Mouse (Mus musculus) MEL (cell line): ENCODE results near the gene Eef1akmt2. TPM values are rescaled to one million over a fixed set of nuclear protein-coding genes. Genes with fewer than 3 reads are reported as not detected.

ENCODE experiments used
- DNase-seq: peaks from one replicate; pipeline ENCODE4 v3.0.0; 2011; ENCODE audit warnings: low read depth, low spot score
- H3K27ac ChIP-seq: 2 replicates; pipeline ENCODE4 v1.5.1; 2012; ENCODE audit warnings: low read depth, mild to moderate bottlenecking, control low read depth, low read length, moderate library complexity; ENCODE audit not compliant: control insufficient read depth
- H3K27me3 ChIP-seq, 2 experiments: fragments of 150-350 bp in 1 of 2; sonication (generic) in 1 of 2; 2 replicates each; pipeline ENCODE4 v1.6.1; 2012; ENCODE audit warnings: low read length in 2 of 2, mild to moderate bottlenecking in 2 of 2, improper control_type of control experiment in 1 of 2, moderate library complexity in 1 of 2; ENCODE audit not compliant: insufficient read depth in 2 of 2, control insufficient read depth in 1 of 2
- H3K36me3 ChIP-seq, 2 experiments: 2 replicates each; pipeline ENCODE4 v1.6.1; 2012 to 2014; ENCODE audit warnings: low read length in 2 of 2, improper control_type of control experiment in 1 of 2, inconsistent platforms in 1 of 2, mild to moderate bottlenecking in 1 of 2; ENCODE audit not compliant: insufficient read depth in 2 of 2, control insufficient read depth in 1 of 2
- H3K4me1 ChIP-seq, 2 experiments: fragments of 150-350 bp in 1 of 2; sonication (generic) in 1 of 2; 2 replicates each; pipeline ENCODE4 v1.6.1; 2012; ENCODE audit warnings: low read length in 2 of 2, improper control_type of control experiment in 1 of 2, mild to moderate bottlenecking in 1 of 2; ENCODE audit not compliant: insufficient read depth in 2 of 2, control insufficient read depth in 1 of 2
- H3K4me3 ChIP-seq, 2 experiments: fragments of 150-350 bp in 1 of 2; sonication (generic) in 1 of 2; 2 replicates each; pipeline ENCODE4 v1.5.1; 2012; ENCODE audit warnings: low read depth in 2 of 2, low read length in 2 of 2, mild to moderate bottlenecking in 2 of 2, moderate library complexity in 2 of 2, control low read depth in 1 of 2, improper control_type of control experiment in 1 of 2; ENCODE audit not compliant: control insufficient read depth in 1 of 2, insufficient read depth in 1 of 2
- H3K79me2 ChIP-seq: 2 replicates; pipeline ENCODE4 v1.6.1; 2012; ENCODE audit warnings: mild to moderate bottlenecking, low read length, moderate library complexity; ENCODE audit not compliant: control insufficient read depth, poor library complexity, insufficient read depth
- H3K9ac ChIP-seq: 2 replicates; pipeline ENCODE4 v1.6.1; 2012; ENCODE audit warnings: low read depth, mild to moderate bottlenecking, control low read depth, low read length, moderate library complexity; ENCODE audit not compliant: control insufficient read depth, poor library complexity, severe bottlenecking
- H3K9me3 ChIP-seq: fragments of 150-350 bp; sonication (generic); replicated peaks from 2 replicates; pipeline ENCODE4 v1.6.1; 2012; ENCODE audit warnings: mild to moderate bottlenecking, low read length, improper control_type of control experiment, moderate library complexity; ENCODE audit not compliant: insufficient read depth
- BHLHE40 ChIP-seq: IDR thresholded peaks from 2 replicates; pipeline ENCODE4 v1.6.1; 2012; ENCODE audit warnings: low read depth, mild to moderate bottlenecking, inconsistent platforms, low read length, improper control_type of control experiment, borderline replicate concordance
- CHD2 ChIP-seq: IDR thresholded peaks from 2 replicates; pipeline ENCODE4 v1.6.1; 2011; ENCODE audit warnings: low read length, improper control_type of control experiment
- CTCF ChIP-seq, 3 experiments: IDR thresholded peaks in 2 of 3; conservative IDR thresholded peaks in 1 of 3; 2 replicates each; pipeline ENCODE4 v1.5.1; 2011 to 2012; ENCODE audit warnings: low read length in 3 of 3, low read depth in 2 of 3, mild to moderate bottlenecking in 2 of 3, improper control_type of control experiment in 1 of 3, inconsistent platforms in 1 of 3, mixed read lengths in 1 of 3, moderate library complexity in 1 of 3; ENCODE audit not compliant: control insufficient read depth in 1 of 3, insufficient read depth in 1 of 3, poor library complexity in 1 of 3, severe bottlenecking in 1 of 3
- ELF1 ChIP-seq: IDR thresholded peaks from 2 replicates; pipeline ENCODE4 v1.6.1; 2014; ENCODE audit warnings: low read depth, mild to moderate bottlenecking, inconsistent platforms, low read length, improper control_type of control experiment, moderate library complexity
- EP300 ChIP-seq, 2 experiments: IDR thresholded peaks; 2 replicates each; pipeline ENCODE4 v1.6.1; 2011; ENCODE audit warnings: improper control_type of control experiment in 2 of 2, low read length in 2 of 2, low read depth in 1 of 2, mild to moderate bottlenecking in 1 of 2
- ETS1 ChIP-seq: IDR thresholded peaks from 2 replicates; pipeline ENCODE4 v1.6.1; 2012; ENCODE audit warnings: low read depth, mild to moderate bottlenecking, inconsistent platforms, low read length, improper control_type of control experiment, moderate library complexity
- GABPA ChIP-seq: IDR thresholded peaks from 2 replicates; pipeline ENCODE4 v1.6.1; 2012; ENCODE audit warnings: low read depth, mild to moderate bottlenecking, inconsistent platforms, low read length, improper control_type of control experiment, moderate library complexity
- GATA1 ChIP-seq: IDR thresholded peaks from 2 replicates; pipeline ENCODE4 v1.6.1; 2011; ENCODE audit warnings: low read depth, low read length, improper control_type of control experiment
- MAFK ChIP-seq: IDR thresholded peaks from 2 replicates; pipeline ENCODE4 v1.6.1; 2011; ENCODE audit warnings: low read depth, mild to moderate bottlenecking, low read length, improper control_type of control experiment, borderline replicate concordance
- MAX ChIP-seq: IDR thresholded peaks from 2 replicates; pipeline ENCODE4 v1.6.1; 2011; ENCODE audit warnings: low read length, improper control_type of control experiment
- MXI1 ChIP-seq: IDR thresholded peaks from 2 replicates; pipeline ENCODE4 v1.6.1; 2011; ENCODE audit warnings: mild to moderate bottlenecking, low read depth, low read length, improper control_type of control experiment
- MYC ChIP-seq: IDR thresholded peaks from 2 replicates; pipeline ENCODE4 v1.6.1; 2011; ENCODE audit warnings: low read depth, mild to moderate bottlenecking, low read length, improper control_type of control experiment, moderate library complexity
- NELFE ChIP-seq: IDR thresholded peaks from 2 replicates; pipeline ENCODE4 v1.6.1; 2011; ENCODE audit warnings: low read depth, low read length, improper control_type of control experiment
- POLR2A ChIP-seq, 2 experiments: IDR thresholded peaks; 2 replicates each; pipeline ENCODE4 v1.6.1; 2011 to 2012; ENCODE audit warnings: low read length in 2 of 2, mild to moderate bottlenecking in 2 of 2, control low read depth in 1 of 2, improper control_type of control experiment in 1 of 2, low read depth in 1 of 2, moderate library complexity in 1 of 2; ENCODE audit not compliant: control insufficient read depth in 1 of 2, insufficient read depth in 1 of 2, poor library complexity in 1 of 2
- RCOR1 ChIP-seq: IDR thresholded peaks from 2 replicates; pipeline ENCODE4 v1.6.1; 2012; ENCODE audit warnings: low read depth, mild to moderate bottlenecking, inconsistent platforms, low read length, improper control_type of control experiment
- SIN3A ChIP-seq: IDR thresholded peaks from 2 replicates; pipeline ENCODE4 v1.6.1; 2012; ENCODE audit warnings: low read length, improper control_type of control experiment, inconsistent platforms
- TAL1 ChIP-seq: IDR thresholded peaks from 2 replicates; pipeline ENCODE4 v1.6.1; 2012; ENCODE audit warnings: mild to moderate bottlenecking, inconsistent platforms, low read length, moderate library complexity, mixed read lengths
- TCF12 ChIP-seq: IDR thresholded peaks from 2 replicates; pipeline ENCODE4 v1.6.1; 2014; ENCODE audit warnings: low read depth, mild to moderate bottlenecking, inconsistent platforms, low read length, improper control_type of control experiment, moderate library complexity
- USF1 ChIP-seq: IDR thresholded peaks from 2 replicates; pipeline ENCODE4 v1.6.1; 2014; ENCODE audit warnings: low read depth, mild to moderate bottlenecking, inconsistent platforms, low read length, improper control_type of control experiment, moderate library complexity
- ZC3H11A ChIP-seq: IDR thresholded peaks from 2 replicates; pipeline ENCODE4 v1.6.1; 2012; ENCODE audit warnings: low read depth, mild to moderate bottlenecking, inconsistent platforms, low read length, improper control_type of control experiment
- ZKSCAN1 ChIP-seq: IDR thresholded peaks from 2 replicates; pipeline ENCODE4 v1.6.1; 2012; ENCODE audit warnings: low read depth, mild to moderate bottlenecking, inconsistent platforms, low read length, improper control_type of control experiment, moderate library complexity
- ZMIZ1 ChIP-seq: IDR thresholded peaks from 2 replicates; pipeline ENCODE4 v1.6.1; 2012; ENCODE audit warnings: low read depth, mild to moderate bottlenecking, inconsistent platforms, low read length, improper control_type of control experiment, moderate library complexity
- polyA plus RNA-seq, 2 experiments: library from polyadenylated mRNA; stranded (reverse) in 1 of 2; unstranded in 1 of 2; fragments of >175 nt in 1 of 2; fragments of >200 nt in 1 of 2; gene quantifications; 2 replicates each; pipeline versions ENCODE4 v1.2.1 to v1.2.4; 2012; ENCODE audit warnings: low replicate concordance in 2 of 2, low read depth in 1 of 2; ENCODE audit not compliant: insufficient read length in 2 of 2, insufficient read depth in 1 of 2, missing spikeins in 1 of 2
- total RNA-seq: library from RNA; depleted of rRNA; stranded (reverse); fragments of 300-350 nt; gene quantifications from 2 replicates; pipeline ENCODE4 v1.2.3, GENCODE M21; 2012

Eef1akmt2 gene
- total and polyA plus RNA-seq, 3 experiments = 26.9 to 330 (median 27.0) TPM

DNA sequence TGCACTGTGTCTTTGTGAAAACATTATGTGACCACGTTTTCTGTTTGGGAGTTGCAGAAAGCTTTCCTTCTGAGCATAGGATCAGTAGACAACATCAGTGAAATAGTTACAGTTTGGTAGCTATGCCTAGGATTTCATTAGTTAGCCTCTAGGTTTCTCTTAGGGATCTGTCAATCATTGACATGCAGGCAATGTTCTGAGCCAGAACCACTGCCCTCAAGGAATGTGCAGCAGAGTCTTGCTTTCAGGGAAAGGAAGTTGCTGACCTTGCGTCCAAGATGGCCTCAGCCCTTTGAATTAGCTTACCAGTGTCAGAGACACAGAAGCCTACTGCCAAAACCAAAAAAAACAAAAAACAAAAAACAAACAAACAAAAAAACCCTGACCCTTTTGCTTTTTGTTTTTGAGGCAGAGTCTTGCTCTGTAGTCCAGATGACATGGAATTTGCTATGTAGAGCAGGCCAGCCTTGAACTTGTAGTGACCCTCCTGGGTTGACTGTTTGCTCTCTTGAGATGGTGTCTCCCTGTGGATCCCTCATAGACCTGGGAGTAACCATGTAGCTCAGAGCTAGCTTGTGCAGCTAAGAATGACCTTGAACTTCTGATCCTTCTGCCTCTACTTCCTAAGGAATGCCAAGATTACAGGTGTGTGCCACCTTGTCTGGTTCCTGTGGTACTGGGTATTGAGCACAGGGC is 23.1 kb upstream of the Eef1akmt2 start:
- no peak overlapping the region for H3K27ac ChIP-seq
- no peak for DNase-seq
- TF ChIP-seq TAL1 (no peak), CTCF (IDR thresholded peaks at IDR 0.05 in 2 of 3, conservative IDR thresholded peaks at IDR 0.05 in 1 of 3; ENCODE audit: control insufficient read depth in 1 of 3, insufficient read depth in 1 of 3, low read depth in 2 of 3, low read length in 3 of 3, poor library complexity in 1 of 3, severe bottlenecking in 1 of 3) (no peak), BHLHE40 (no peak), TCF12 (no peak), RCOR1 (no peak), ELF1 (no peak), MYC (no peak), USF1 (no peak), NELFE (no peak), MAX (no peak), EP300 (IDR thresholded peaks at IDR 0.05; ENCODE audit: low read depth in 1 of 2, low read length in 2 of 2) (no peak), GABPA (no peak), ZC3H11A (no peak), ETS1 (no peak)
- no peaks in the 10 kb centered on the region for H3K27me3 ChIP-seq
- no peaks in the 10 kb centered on the region for H3K9me3 ChIP-seq
- no peaks in the 10 kb centered on the region for H3K79me2 ChIP-seq
- H3K4me3 ChIP-seq = no peak overlapping the region
- H3K36me3 ChIP-seq = peaks cover 7 to 36% of the 10 kb centered on the region in 2 experiments
- peaks cover 0 to 9% of the 10 kb centered on the region in 2 experiments; a peak in 2 of 4 replicates for H3K4me1 ChIP-seq
- H3K9ac ChIP-seq = no peak overlapping the region

DNA sequence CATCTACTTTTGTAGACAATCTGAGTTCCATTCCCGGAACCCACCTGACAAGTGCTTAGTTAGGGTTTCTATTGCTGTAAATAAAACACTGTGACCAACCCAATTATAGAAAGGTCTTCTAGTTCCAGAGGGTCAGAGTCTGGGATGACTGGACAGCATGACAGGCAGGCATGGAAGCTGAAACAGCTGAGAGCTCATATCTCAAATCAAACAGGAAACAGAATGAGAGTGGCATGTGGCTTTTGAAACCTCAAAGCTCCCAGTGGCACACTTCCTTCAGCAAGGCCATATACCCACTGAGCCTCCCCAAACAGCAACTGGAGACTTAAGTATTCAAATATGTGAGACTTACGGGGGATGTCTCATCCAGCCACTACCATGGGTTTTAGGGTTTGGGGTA is 20.6 kb upstream of the Eef1akmt2 start:
- Histone ChIP-seq H3K27me3 (no peaks in the 10 kb centered on the region), H3K79me2 (no peaks in the 10 kb centered on the region; the same call in 1 of the 2 replicates), H3K4me3 (no peak overlapping the region), H3K36me3 (peaks cover 7 to 37% of the 10 kb centered on the region in 2 experiments), H3K27ac (no peak overlapping the region), H3K9me3 (no peaks in the 10 kb centered on the region), H3K4me1 (peaks cover 0 to 2% of the 10 kb centered on the region in 2 experiments; a peak in 2 of 4 replicates), H3K9ac (no peak overlapping the region)
- DNase-seq = peak; percentile 57
- peak; percentile 95 for TF ChIP-seq ETS1
- no peak for TF ChIP-seq MAFK
- peak; percentile 80 for TF ChIP-seq SIN3A
- TF ChIP-seq TAL1 = peak; percentile 55
- TF ChIP-seq GATA1 = peak; percentile 68
- no peak for TF ChIP-seq CHD2
- TF ChIP-seq TCF12 = peak; percentile 37; the same call in 1 of the 2 replicates
- TF ChIP-seq ZMIZ1 = no peak
- TF ChIP-seq EP300 (IDR thresholded peaks at IDR 0.05; ENCODE audit: low read depth in 1 of 2, low read length in 2 of 2) = peak; percentile 62 to 68
- peak; percentile 69 for TF ChIP-seq MAX
- TF ChIP-seq BHLHE40 = peak; percentile 54; the same call in 1 of the 2 replicates
- peak; percentile 49; the same call in 1 of the 2 replicates for TF ChIP-seq RCOR1
- TF ChIP-seq MYC = 0 out of 2 replicates have a peak, but pooled peaks have one; percentile 54
- no peak for TF ChIP-seq ZKSCAN1
- TF ChIP-seq ELF1 = no peak
- no peak for TF ChIP-seq POLR2A (IDR thresholded peaks at IDR 0.05; ENCODE audit: control insufficient read depth in 1 of 2, insufficient read depth in 1 of 2, low read depth in 1 of 2, low read length in 2 of 2, poor library complexity in 1 of 2)
- TF ChIP-seq MXI1 = peak; percentile 75
